Mouse (Mus musculus) heart, adult 2 months (tissue): ENCODE data around the gene Ruvbl2. TPM values are rescaled to one million over a fixed set of nuclear protein-coding genes. Genes with fewer than 3 reads are reported as not detected.

ENCODE experiments used
- DNase-seq, 2 experiments: peaks; one replicate each; pipeline ENCODE4 v3.0.0; 2021
- H3K27ac ChIP-seq: fragments of 200-600 bp; 2 replicates; pipeline ENCODE4 v1.8.1; 2022
- H3K27me3 ChIP-seq: fragments of 200-500 bp; 2 replicates; pipeline ENCODE4 v1.6.1; 2012; ENCODE audit warnings: mild to moderate bottlenecking, low read length, inconsistent platforms, mixed read lengths; ENCODE audit not compliant: control insufficient read depth, insufficient read depth
- H3K36me3 ChIP-seq: fragments of 200-500 bp; 2 replicates; pipeline ENCODE4 v1.6.1; 2012; ENCODE audit warnings: low read length, inconsistent platforms; ENCODE audit not compliant: control insufficient read depth, insufficient read depth
- H3K4me1 ChIP-seq: fragments of 200-500 bp; 2 replicates; pipeline ENCODE4 v1.6.1; 2011; ENCODE audit warnings: low read length; ENCODE audit not compliant: control insufficient read depth, insufficient read depth
- H3K4me3 ChIP-seq: fragments of 200-600 bp; 2 replicates; pipeline ENCODE4 v1.8.1; 2022
- H3K79me2 ChIP-seq: fragments of 200-500 bp; replicated peaks from 2 replicates; pipeline ENCODE4 v1.6.1; 2012; ENCODE audit warnings: mild to moderate bottlenecking, inconsistent platforms, low read length, moderate library complexity, mixed read lengths; ENCODE audit not compliant: control insufficient read depth, insufficient read depth
- H3K9ac ChIP-seq: fragments of 200-500 bp; 2 replicates; pipeline ENCODE4 v1.6.1; 2012; ENCODE audit warnings: low read depth, mild to moderate bottlenecking, control low read depth, inconsistent platforms, low read length, mixed read lengths
- CTCF ChIP-seq: fragments of 200-600 bp; IDR thresholded peaks from 2 replicates; pipeline ENCODE4 v1.8.1; 2022; ENCODE audit warnings: antibody characterized with exemption, mild to moderate bottlenecking, moderate library complexity
- EP300 ChIP-seq: fragments of 200-500 bp; IDR thresholded peaks from 2 replicates; pipeline ENCODE4 v1.6.1; 2011; ENCODE audit warnings: low read depth, low read length, control low read depth; ENCODE audit not compliant: insufficient read depth
- POLR2A ChIP-seq: fragments of 200-500 bp; IDR thresholded peaks from 2 replicates; pipeline ENCODE4 v1.6.1; 2011; ENCODE audit warnings: mild to moderate bottlenecking, low read depth, low read length, control low read depth; ENCODE audit not compliant: insufficient read depth
- WGBS: fragments of 180-500 bp; shearing (Covaris S2); methylation state at CpG from one replicate; pipeline ENCODE4 v1.1.7; 2018; 5-methylcytosine and 5-hydroxymethylcytosine counted together
- intact Hi-C: fragments of 180-260 bp; cut with DNase I; formaldehyde crosslinking; loops from one replicate; pipeline ENCODE4 v1.15.1; 2025
- polyA plus RNA-seq: library from polyadenylated mRNA; depleted of rRNA; stranded (reverse); fragments of >200 nt; gene quantifications from 2 replicates; pipeline ENCODE4 v1.2.3, GENCODE M21; 2012
- total RNA-seq, 2 experiments: library from RNA; stranded (reverse); gene quantifications; 2 replicates each; pipeline ENCODE4 v1.2.3; 2021

The Ruvbl2 gene
- total and polyA plus RNA-seq, 3 experiments, result 26.5 to 32.7 (median 26.9) TPM

DNA sequence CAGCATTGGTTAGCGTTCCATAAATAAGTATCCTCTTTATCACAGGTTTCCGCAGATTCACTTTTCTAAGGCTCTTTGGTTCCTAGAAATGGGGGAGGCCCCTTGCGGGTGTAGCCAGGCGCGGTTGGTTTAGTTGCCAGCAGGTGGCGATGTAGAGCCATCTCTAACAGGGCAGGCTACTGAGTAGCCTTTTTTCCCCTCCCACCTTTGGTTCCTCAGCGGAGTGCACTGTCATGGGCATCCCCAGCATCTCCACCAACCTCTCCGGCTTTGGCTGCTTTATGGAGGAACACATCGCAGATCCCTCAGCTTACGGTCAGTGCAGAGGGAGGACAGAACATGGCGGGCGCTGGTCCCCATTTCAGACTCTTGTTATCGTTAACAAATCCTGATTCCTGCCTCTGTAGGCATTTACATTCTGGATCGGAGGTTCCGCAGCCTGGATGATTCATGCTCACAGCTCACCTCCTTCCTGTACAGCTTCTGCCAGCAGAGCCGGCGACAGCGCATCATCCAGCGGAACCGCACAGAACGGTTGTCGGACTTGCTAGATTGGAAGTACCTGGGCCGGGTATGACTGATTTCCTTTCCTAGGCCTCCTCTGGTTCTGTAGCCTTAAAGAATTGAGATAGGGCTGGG lies 13.6 kb upstream of the Ruvbl2 start:
- H3K27me3 ChIP-seq, result no peaks in the 10 kb centered on the region
- H3K4me3 ChIP-seq, result no peak overlapping the region
- no peak overlapping the region for H3K9ac ChIP-seq
- TF ChIP-seq POLR2A (no peak), EP300 (peak; percentile 34; the same call in 1 of the 2 replicates), CTCF (peak; percentile 97)
- 55% methylated on average over 23 of the region's 23 CpGs for WGBS
- intact Hi-C loops, result loop anchor here (2.0 kb wide), 1 partner anchor 109 kb away; no protein-coding TSS in a partner anchor
- no peaks in the 10 kb centered on the region for H3K4me1 ChIP-seq
- H3K79me2 ChIP-seq, result no peaks in the 10 kb centered on the region
- no peak overlapping the region for H3K27ac ChIP-seq
- peak; percentile 80 to 85 for DNase-seq
- H3K36me3 ChIP-seq, result no peaks in the 10 kb centered on the region

DNA sequence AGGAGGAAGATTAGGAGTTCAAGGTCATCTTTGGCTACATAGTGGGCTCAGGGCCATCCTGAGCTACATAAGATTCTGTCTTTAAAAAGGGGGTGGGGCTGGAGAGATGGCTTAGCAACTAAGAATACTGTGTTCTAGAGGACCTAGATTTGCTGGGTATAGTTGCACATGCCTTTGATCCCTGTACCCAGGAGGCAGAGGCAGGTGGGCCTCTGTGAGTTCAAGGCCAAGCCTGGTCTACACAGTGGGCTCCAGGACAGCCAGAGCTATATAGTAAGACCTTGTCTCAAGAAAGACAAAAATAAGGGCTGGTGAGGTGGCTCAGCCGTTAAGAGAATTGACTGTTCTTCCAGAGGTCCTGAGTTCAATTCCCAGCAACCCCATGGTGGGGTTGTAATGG lies 12.1 kb upstream of the Ruvbl2 start:
- H3K27ac ChIP-seq, result no peak overlapping the region
- no peaks in the 10 kb centered on the region for H3K36me3 ChIP-seq
- WGBS, result 81% methylated on average over 1 of the region's 1 CpGs
- H3K9ac ChIP-seq, result no peak overlapping the region
- no peak overlapping the region for H3K4me3 ChIP-seq
- TF ChIP-seq POLR2A (no peak), EP300 (no peak), CTCF (no peak)
- intact Hi-C loops, result loop anchor here (2.0 kb wide), 1 partner anchor 111 kb away; no protein-coding TSS in a partner anchor
- H3K27me3 ChIP-seq, result no peaks in the 10 kb centered on the region
- DNase-seq, result no peak
- no peaks in the 10 kb centered on the region for H3K4me1 ChIP-seq
- H3K79me2 ChIP-seq, result no peaks in the 10 kb centered on the region

DNA sequence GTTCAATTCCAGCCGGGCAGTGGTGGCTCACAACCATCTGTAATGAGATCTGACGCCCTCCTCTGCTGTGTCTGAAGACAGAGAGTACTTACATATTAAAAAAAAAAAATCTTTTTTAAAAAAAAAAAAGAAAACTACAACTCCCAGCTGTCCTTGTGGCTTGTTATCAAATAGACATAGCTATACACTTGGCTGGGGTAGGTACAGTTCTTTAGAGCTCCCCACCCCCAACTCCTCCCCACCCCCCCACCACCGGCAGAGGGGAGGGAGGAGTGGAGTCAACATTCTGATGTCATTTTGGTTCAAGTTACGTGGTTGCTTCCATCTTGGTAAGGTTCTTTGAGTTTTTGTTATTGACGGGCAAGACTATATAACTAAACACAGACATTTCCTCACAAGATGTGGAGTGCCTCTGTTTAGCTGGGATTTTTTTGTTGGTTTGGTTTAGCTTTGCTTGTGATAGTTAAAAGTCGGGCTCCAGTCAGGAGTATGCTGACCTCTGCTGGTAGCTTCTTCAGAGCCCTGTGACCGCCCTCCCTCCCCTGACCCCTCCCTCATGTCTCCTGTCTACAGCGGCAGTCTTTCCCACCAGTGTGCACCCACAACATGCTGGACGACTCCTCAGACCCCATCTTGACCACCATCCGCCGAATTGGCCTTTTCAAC lies 9.6 kb upstream of the Ruvbl2 start:
- Histone ChIP-seq H3K4me3 (no peak overlapping the region), H3K27ac (no peak overlapping the region), H3K27me3 (no peaks in the 10 kb centered on the region), H3K4me1 (no peaks in the 10 kb centered on the region), H3K36me3 (no peaks in the 10 kb centered on the region; the same call in 1 of the 2 replicates), H3K9ac (no peak overlapping the region), H3K79me2 (no peaks in the 10 kb centered on the region)
- DNase-seq, result no peak
- TF ChIP-seq CTCF (peak; percentile 65), POLR2A (no peak), EP300 (0 out of 2 replicates have a peak, but pooled peaks have one; percentile 38)
- 39% methylated on average over 11 of the region's 11 CpGs for WGBS
- intact Hi-C loops, result no loop called here

DNA sequence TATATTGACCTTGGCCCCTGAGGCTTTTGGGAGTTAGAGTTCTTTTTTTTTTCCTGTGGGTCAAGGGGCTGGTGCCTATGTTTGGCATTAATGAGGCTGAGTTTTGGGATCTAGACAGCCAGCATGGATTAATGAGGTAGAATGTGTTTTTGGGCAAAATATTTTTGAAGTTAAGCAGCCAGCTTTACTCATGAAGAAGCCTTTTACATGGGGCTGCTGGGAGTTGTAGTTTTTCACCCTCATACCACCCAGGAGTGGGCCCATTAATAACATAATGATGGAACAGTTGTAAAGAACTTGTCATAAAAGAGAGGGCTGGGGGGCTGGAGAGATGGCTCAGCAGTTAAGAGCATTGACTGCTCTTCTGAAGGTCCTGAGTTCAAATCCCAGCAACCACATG lies 8.7 kb upstream of the Ruvbl2 start:
- intact Hi-C loops, result no loop called here

DNA sequence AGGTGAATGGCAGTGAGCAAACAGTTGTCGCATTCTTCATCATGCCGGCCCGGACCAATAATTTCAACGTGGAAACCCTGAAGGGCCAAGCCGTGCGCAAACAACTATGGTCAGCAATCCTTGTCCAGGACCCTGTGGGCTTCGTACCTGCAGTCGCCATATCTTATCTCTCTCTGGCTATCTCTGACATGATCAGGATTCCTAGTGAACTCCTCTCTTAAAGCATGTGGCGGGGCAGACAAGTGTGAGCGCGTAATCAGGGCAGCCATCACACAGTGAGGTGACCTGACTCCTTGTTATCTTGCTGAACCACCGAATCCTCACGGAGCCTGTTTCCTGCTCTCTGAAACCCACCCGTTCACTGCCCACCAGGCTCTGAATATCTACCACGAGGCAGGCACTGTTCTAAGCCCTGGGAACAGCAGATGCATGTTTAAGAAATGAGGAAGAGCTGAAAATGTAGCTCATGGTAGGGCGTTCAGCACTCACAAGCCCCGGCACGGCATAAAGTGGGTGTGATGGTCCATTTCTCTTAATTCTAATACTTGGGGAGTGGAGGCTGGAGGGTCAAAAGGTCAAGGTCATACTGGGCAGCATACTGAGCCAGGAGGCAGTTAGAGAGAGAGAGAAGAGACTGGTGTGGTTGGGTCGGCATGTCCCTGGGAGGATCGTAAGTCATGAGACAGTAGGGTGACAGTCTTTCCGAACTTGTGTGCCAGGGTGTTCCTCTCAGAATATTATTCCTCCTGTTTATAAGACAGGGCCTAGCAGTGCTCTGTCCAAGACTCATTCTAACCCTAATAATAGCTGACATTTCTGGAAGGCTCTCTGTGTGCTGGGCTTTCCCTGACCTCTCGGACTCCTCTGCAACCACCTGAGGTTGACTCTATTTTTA lies 5.9 kb upstream of the Ruvbl2 start:
- Histone ChIP-seq H3K36me3 (no peaks in the 10 kb centered on the region; the same call in 1 of the 2 replicates), H3K9ac (no peak overlapping the region), H3K4me1 (no peaks in the 10 kb centered on the region), H3K4me3 (no peak overlapping the region), H3K27me3 (no peaks in the 10 kb centered on the region), H3K27ac (peak overlapping the region; percentile 68), H3K79me2 (no peaks in the 10 kb centered on the region)
- intact Hi-C loops, result no loop called here
- DNase-seq, result no peak
- 74% methylated on average over 22 of the region's 22 CpGs for WGBS
- peak; percentile 64; the same call in 1 of the 2 replicates for TF ChIP-seq EP300
- TF ChIP-seq CTCF, result no peak
- 0 out of 2 replicates have a peak, but pooled peaks have one; percentile 11 for TF ChIP-seq POLR2A

More for the DNA sequence above, 8.7 kb upstream of the Ruvbl2 start:
- H3K36me3 ChIP-seq, result no peaks in the 10 kb centered on the region; the same call in 1 of the 2 replicates
- no peak for TF ChIP-seq POLR2A
- TF ChIP-seq CTCF, result no peak
- TF ChIP-seq EP300, result no peak
- H3K9ac ChIP-seq, result no peak overlapping the region
- H3K27ac ChIP-seq, result no peak overlapping the region
- DNase-seq, result no peak
- no peaks in the 10 kb centered on the region for H3K4me1 ChIP-seq
- no peaks in the 10 kb centered on the region for H3K79me2 ChIP-seq
- no peaks in the 10 kb centered on the region for H3K27me3 ChIP-seq
- no peak overlapping the region for H3K4me3 ChIP-seq
